8 mouse cellular contexts compared by ENCODE assay signal in the genomic region with DNA sequence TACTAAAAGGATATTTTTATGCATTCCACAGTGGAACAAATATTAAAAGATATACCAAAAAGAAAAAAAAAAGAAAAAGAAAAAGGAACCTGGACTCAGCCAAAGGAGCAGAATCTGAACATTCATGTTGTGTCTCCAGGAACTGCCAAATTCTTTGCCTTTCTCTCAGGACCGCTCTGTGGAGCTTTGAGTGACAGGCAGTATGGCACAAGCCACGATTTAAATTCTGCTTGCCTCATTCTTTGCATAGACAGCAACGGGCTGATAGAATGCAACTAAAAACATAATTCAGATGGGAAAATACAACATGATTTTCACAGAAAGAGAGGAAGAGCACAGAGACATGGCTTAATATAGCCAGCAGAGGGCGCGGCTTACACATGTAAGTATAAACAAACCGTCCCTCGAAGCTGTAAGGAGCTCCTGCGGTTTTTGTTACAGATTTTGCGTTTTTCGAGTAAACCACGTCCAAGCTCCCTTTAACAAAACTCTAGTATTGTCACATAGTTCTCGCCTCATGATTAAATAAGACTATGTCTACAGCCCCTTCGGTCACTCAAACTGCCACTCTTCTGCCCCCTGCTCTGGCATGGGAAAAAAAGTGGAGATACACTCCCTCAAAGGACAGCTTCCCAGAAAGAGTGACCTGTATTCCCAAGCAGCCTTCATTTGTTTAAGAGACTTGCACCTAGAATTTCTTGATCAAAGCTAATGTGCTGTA.
DNase-seq lines count a peak whose midpoint lies in the region; ATAC-seq and TF ChIP-seq lines count a peak whose summit lies in the region.

No protein-coding gene starts in this region.

- no peak for ATAC-seq in embryonic facial prominence, embryonic 12.5 days (ENCODE audit: insufficient number of reproducible peaks, insufficient read depth, low FRiP score, low TSS enrichment)
- no peak for ATAC-seq in heart, embryonic 16.5 days (replicated peaks; ENCODE audit: extremely low read depth, insufficient read depth, low FRiP score)
- ATAC-seq in neural tube, embryonic 11.5 days (ENCODE audit: insufficient read depth, low FRiP score, low TSS enrichment) = no peak

- H3K79me2 ChIP-seq in liver, adult 2 months (ENCODE audit: control insufficient read depth, insufficient read depth, low read length) = no peaks in the 10 kb centered on the region

- peak overlapping the region; percentile 40 for H3K4me2 ChIP-seq in embryonic facial prominence, embryonic 12.5 days (replicated peaks)
- H3K4me2 ChIP-seq in heart, embryonic 16.5 days (ENCODE audit: low read depth, low read length) = peak overlapping the region; percentile 54
- H3K4me2 ChIP-seq in neural tube, embryonic 11.5 days (ENCODE audit: low read depth) = 0 out of 2 replicates have a peak overlapping the region, but pooled peaks have one; percentile 20

- H3K27me3 ChIP-seq in embryonic facial prominence, embryonic 12.5 days = no peaks in the 10 kb centered on the region
- no peaks in the 10 kb centered on the region for H3K27me3 ChIP-seq in heart, embryonic 16.5 days (ENCODE audit: control insufficient read depth, insufficient read depth, low read length)
- no peaks in the 10 kb centered on the region for H3K27me3 ChIP-seq in liver, adult 2 months (ENCODE audit: control insufficient read depth, insufficient read depth, low read length)
- no peaks in the 10 kb centered on the region for H3K27me3 ChIP-seq in neural tube, embryonic 11.5 days (ENCODE audit: control insufficient read depth, insufficient read depth, low read length)

- TF ChIP-seq POLR2A in liver, adult 2 months (IDR thresholded peaks at IDR 0.05; ENCODE audit: extremely low read depth, insufficient read depth, low read length) = no peak

- H3K4me3 ChIP-seq in embryonic facial prominence, embryonic 12.5 days = no peak overlapping the region
- H3K4me3 ChIP-seq in heart, embryonic 16.5 days (ENCODE audit: low read length) = peak overlapping the region; percentile 21
- H3K4me3 ChIP-seq in liver, adult 2 months (ENCODE audit: insufficient read depth, low read depth, low read length) = no peak overlapping the region
- no peak overlapping the region for H3K4me3 ChIP-seq in neural tube, embryonic 11.5 days (ENCODE audit: low read depth, low read length)

- no peaks in the 10 kb centered on the region for H3K4me1 ChIP-seq in embryonic facial prominence, embryonic 12.5 days
- H3K4me1 ChIP-seq in heart, embryonic 16.5 days (ENCODE audit: control insufficient read depth, insufficient read depth, low read length) = no peaks in the 10 kb centered on the region
- no peaks in the 10 kb centered on the region for H3K4me1 ChIP-seq in liver, adult 2 months (ENCODE audit: control insufficient read depth, insufficient read depth, low read length)
- no peaks in the 10 kb centered on the region for H3K4me1 ChIP-seq in neural tube, embryonic 11.5 days (ENCODE audit: control insufficient read depth, insufficient read depth, low read length)

- no peak overlapping the region for H3K9ac ChIP-seq in embryonic facial prominence, embryonic 12.5 days
- no peak overlapping the region for H3K9ac ChIP-seq in heart, embryonic 16.5 days (ENCODE audit: low read length)
- H3K9ac ChIP-seq in liver, adult 2 months (ENCODE audit: low read depth, low read length) = no peak overlapping the region; the same call in 1 of the 2 replicates
- no peak overlapping the region for H3K9ac ChIP-seq in neural tube, embryonic 11.5 days (ENCODE audit: low read length)

- no peaks in the 10 kb centered on the region for H3K36me3 ChIP-seq in embryonic facial prominence, embryonic 12.5 days
- no peaks in the 10 kb centered on the region for H3K36me3 ChIP-seq in heart, embryonic 16.5 days (ENCODE audit: control insufficient read depth, insufficient read depth)
- no peaks in the 10 kb centered on the region for H3K36me3 ChIP-seq in liver, adult 2 months (ENCODE audit: control insufficient read depth, insufficient read depth, low read length)
- no peaks in the 10 kb centered on the region for H3K36me3 ChIP-seq in neural tube, embryonic 11.5 days (ENCODE audit: control insufficient read depth, insufficient read depth, low read length)

- DNase-seq in CD4-positive helper T cell, adult 2 months (ENCODE audit: low read depth, low spot score) = peak; percentile 38
- DNase-seq in adrenal gland, postnatal 14 days = peak; percentile 52
- DNase-seq in kidney, postnatal 10 days = peak; percentile 76
- peak; percentile 58 for DNase-seq in liver, adult 2 months (ENCODE audit: extremely low read depth, low read depth, low spot score)
- peak; percentile 38 for DNase-seq in neural tube, embryonic 11.5 days (ENCODE audit: low spot score)
- DNase-seq in thymus, postnatal 25 days = peak; percentile 6

- no peaks in the 10 kb centered on the region for H3K9me3 ChIP-seq in embryonic facial prominence, embryonic 12.5 days
- no peaks in the 10 kb centered on the region for H3K9me3 ChIP-seq in heart, embryonic 16.5 days (replicated peaks; ENCODE audit: control insufficient read depth, low read length)
- H3K9me3 ChIP-seq in neural tube, embryonic 11.5 days (ENCODE audit: control insufficient read depth, low read length) = no peaks in the 10 kb centered on the region

- 16% methylated on average over 13 of the region's 13 CpGs for WGBS in embryonic facial prominence, embryonic 12.5 days
- 13% methylated on average over 13 of the region's 13 CpGs for WGBS in heart, embryonic 16.5 days
- WGBS in liver, adult 2 months = 6% methylated on average over 13 of the region's 13 CpGs
- WGBS in neural tube, embryonic 11.5 days = 19% methylated on average over 13 of the region's 13 CpGs

- TF ChIP-seq CTCF in liver, adult 2 months (IDR thresholded peaks at IDR 0.05; ENCODE audit: low read depth, low read length) = no peak

- H3K27ac ChIP-seq in embryonic facial prominence, embryonic 12.5 days = no peak overlapping the region
- H3K27ac ChIP-seq in heart, embryonic 16.5 days (ENCODE audit: low read length) = no peak overlapping the region
- H3K27ac ChIP-seq in liver, adult 2 months (replicated peaks; ENCODE audit: insufficient read depth, low read depth, low read length) = no peak overlapping the region
- no peak overlapping the region for H3K27ac ChIP-seq in neural tube, embryonic 11.5 days (ENCODE audit: low read depth, low read length)

Comparison
In these comparisons a context has a peak if more than half of its experiments do, and no peak if none do; other contexts are left out.
1. DNase-seq: peak in every context shown above with its lines; median percentile 76 in kidney, postnatal 10 days; 58 in liver, adult 2 months; 52 in adrenal gland, postnatal 14 days; 38 in CD4-positive helper T cell, adult 2 months; 38 in neural tube, embryonic 11.5 days; 6 in thymus, postnatal 25 days.